Mouse (Mus musculus) cerebellum, postnatal 4 days (tissue): ENCODE data around the gene Rps27l.
A peak's percentile ranks its signal among the peaks of the same experiment; 100 is the strongest.
"Not testable (repeated sequence)": the region's sequence is repeated elsewhere in the genome, so short reads cannot be mapped to it uniquely, and the experiment has no call there.

Experiments used
- DNase-seq, 2 experiments: peaks; one replicate each; pipeline ENCODE4 v3.0.0; 2022; ENCODE audit warnings: low spot score in 2 of 2, mixed read lengths in 1 of 2

Rps27l gene

GRCm38 (mm10) chr9:66945647-66946641, at the start of gene Rps27l:
Rps27l (plus strand) TSS chr9:66946086.
- DNase-seq: peak; percentile 83 to 90

- DNase-seq: no peak
Measured at GRCm38 (mm10) chr9:66896951-66897350, 48.9 kb upstream of the Rps27l start.

GRCm38 (mm10) chr9:66897851-66898250, 48.0 kb upstream of the Rps27l start:
- no peak for DNase-seq

GRCm38 (mm10) chr9:66899072-66899471, 46.8 kb upstream of the Rps27l start:
- no peak for DNase-seq

- no peak for DNase-seq
Measured at GRCm38 (mm10) chr9:66899526-66899925, 46.4 kb upstream of the Rps27l start.

GRCm38 (mm10) chr9:66905990-66906389, 39.9 kb upstream of the Rps27l start:
- no peak for DNase-seq

GRCm38 (mm10) chr9:66907126-66907525, 38.8 kb upstream of the Rps27l start:
- DNase-seq: no peak

- no peak for DNase-seq
Measured at GRCm38 (mm10) chr9:66907746-66908397, 38.0 kb upstream of the Rps27l start.

GRCm38 (mm10) chr9:66909922-66910321, 36.0 kb upstream of the Rps27l start:
- DNase-seq: no peak

- DNase-seq: no peak
Measured at GRCm38 (mm10) chr9:66910677-66911076, 35.2 kb upstream of the Rps27l start.

- DNase-seq: no peak
Measured at GRCm38 (mm10) chr9:66912304-66912703, 33.6 kb upstream of the Rps27l start.

GRCm38 (mm10) chr9:66913254-66913934, 32.5 kb upstream of the Rps27l start:
- DNase-seq: not testable (repeated sequence)

- no peak for DNase-seq
Measured at GRCm38 (mm10) chr9:66914540-66914939, 31.3 kb upstream of the Rps27l start.

- DNase-seq: no peak
Measured at GRCm38 (mm10) chr9:66915401-66915800, 30.5 kb upstream of the Rps27l start.

GRCm38 (mm10) chr9:66915869-66916785, 29.8 kb upstream of the Rps27l start:
- DNase-seq: no peak

- no peak for DNase-seq
Measured at GRCm38 (mm10) chr9:66917216-66917891, 28.5 kb upstream of the Rps27l start.

GRCm38 (mm10) chr9:66917892-66918255, 28.0 kb upstream of the Rps27l start:
- no peak for DNase-seq

GRCm38 (mm10) chr9:66918672-66919330, 27.1 kb upstream of the Rps27l start:
- no peak for DNase-seq

GRCm38 (mm10) chr9:66919382-66919971, 26.4 kb upstream of the Rps27l start, which contains the start of gene Rab8b:
Rab8b (minus strand) TSS chr9:66919687.
- peak; percentile 93 to 98 for DNase-seq
